Mouse (Mus musculus): Measurements from ENCODE around the gene March8. TPM values are rescaled to one million over a fixed set of nuclear protein-coding genes. Genes with fewer than 3 reads are reported as not detected.
"Not testable (repeated sequence)": the region's sequence is repeated elsewhere in the genome, so short reads cannot be mapped to it uniquely, and the experiment has no call there.

The March8 gene
- polyA plus RNA-seq (2012; ENCODE audit: insufficient read depth, insufficient read length, missing spikeins): 22.2 and 33.3 TPM in 2 replicates

DNA sequence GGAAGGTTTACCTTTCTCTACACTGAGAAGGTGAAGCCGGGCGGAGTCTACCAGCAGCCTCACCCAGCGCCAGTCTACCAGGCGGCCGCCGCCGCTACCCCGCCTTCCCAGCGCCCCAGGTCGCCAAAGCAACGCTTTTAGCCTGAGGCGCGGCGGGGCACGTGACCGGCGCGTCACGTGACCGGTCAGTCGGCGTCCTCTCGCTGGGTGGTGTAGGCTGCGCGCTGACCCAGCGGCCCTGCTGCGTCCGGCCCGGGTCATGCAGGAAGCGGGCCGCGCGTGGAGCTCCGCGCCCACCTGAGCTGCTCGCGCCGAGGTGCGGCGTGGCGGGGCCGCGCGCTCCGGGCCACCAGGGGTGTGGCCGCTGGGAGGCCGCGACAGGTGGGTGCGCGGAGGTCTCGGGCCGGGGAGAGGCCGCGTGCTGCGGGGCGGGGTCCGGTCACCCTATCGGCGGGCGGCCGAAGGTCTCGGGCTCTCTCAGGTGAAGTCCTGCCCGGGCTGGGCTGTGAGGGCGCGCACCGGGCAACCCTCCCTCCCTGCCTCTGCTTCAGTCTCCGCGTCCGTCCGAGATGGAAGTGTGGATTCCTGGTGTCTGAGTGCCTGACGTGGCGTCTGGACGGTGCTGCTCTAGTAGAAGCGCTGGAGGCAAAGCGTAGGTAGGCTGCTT is at the start of gene March8:
Gene March8 (plus strand): TSS at position 190 of the 667 bp plus-strand sequence.
- Histone ChIP-seq H3K27ac (replicated peaks; ENCODE audit: low read depth, low read length) (no peak within 1 kb of the TSS), H3K4me1 (ENCODE audit: control insufficient read depth, insufficient read depth, insufficient read length, low read length) (no peaks in the 10 kb centered on the region), H3K4me3 (ENCODE audit: insufficient read depth, low read depth, low read length) (peak within 1 kb of the TSS; percentile 85)

DNA sequence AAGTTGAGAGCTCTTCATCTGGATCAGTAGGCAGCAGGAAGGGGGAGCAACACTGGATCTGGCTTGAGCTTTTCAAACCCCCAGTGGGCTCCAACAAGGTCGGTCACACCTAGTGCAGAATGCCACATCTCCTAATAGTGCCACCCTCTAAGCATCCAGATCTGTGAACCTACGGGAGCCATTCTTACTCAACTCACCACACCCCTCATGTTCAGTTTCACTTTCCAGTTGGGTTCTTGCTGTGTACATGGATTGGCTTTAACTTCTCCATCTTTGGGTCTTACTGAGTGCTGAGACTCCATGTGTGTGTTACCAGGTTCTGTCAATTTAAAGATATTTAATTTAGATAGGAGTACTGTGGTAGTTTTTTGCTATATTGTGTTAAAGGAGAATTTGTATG is 26.4 kb upstream of the March8 start:
- H3K4me1 ChIP-seq (ENCODE audit: control insufficient read depth, insufficient read depth, insufficient read length, low read length): no peaks in the 10 kb centered on the region
- H3K27ac ChIP-seq (replicated peaks; ENCODE audit: low read depth, low read length): no peak overlapping the region
- no peak overlapping the region for H3K4me3 ChIP-seq (ENCODE audit: insufficient read depth, low read depth, low read length)

- H3K27ac ChIP-seq (replicated peaks; ENCODE audit: low read depth, low read length): no peak overlapping the region
- no peaks in the 10 kb centered on the region for H3K4me1 ChIP-seq (ENCODE audit: control insufficient read depth, insufficient read depth, insufficient read length, low read length)
- H3K4me3 ChIP-seq (ENCODE audit: insufficient read depth, low read depth, low read length): no peak overlapping the region
Observed at GRCm38 (mm10) chr6:116319259-116319658, 18.6 kb upstream of the March8 start.

GRCm38 (mm10) chr6:116326641-116327040 is 11.2 kb upstream of the March8 start:
- H3K4me1 ChIP-seq (ENCODE audit: control insufficient read depth, insufficient read depth, insufficient read length, low read length): no peaks in the 10 kb centered on the region
- H3K27ac ChIP-seq (replicated peaks; ENCODE audit: low read depth, low read length): no peak overlapping the region
- H3K4me3 ChIP-seq (ENCODE audit: insufficient read depth, low read depth, low read length): no peak overlapping the region

DNA sequence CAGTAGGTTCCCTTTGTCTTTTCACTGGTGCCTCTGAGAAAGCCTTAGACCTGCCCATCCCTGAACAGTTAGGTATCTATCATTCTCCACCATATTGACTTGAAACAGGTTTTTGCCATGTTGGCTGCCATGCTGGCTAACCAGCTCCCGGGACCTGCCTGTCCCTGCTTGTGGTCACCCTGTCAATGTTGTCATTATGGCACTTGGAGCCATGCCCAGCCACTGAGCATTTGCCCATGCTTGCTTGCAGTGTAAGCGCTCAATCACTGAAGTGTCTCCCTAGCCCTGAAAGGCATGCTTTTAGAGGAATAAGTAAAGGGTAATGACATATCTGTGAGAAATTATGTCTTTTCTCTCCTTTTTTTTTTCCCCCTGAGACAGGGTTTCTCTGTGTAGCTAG is 6.4 kb upstream of the March8 start:
- no peaks in the 10 kb centered on the region for H3K4me1 ChIP-seq (ENCODE audit: control insufficient read depth, insufficient read depth, insufficient read length, low read length)
- no peak overlapping the region for H3K4me3 ChIP-seq (ENCODE audit: insufficient read depth, low read depth, low read length)
- no peak overlapping the region for H3K27ac ChIP-seq (replicated peaks; ENCODE audit: low read depth, low read length)

DNA sequence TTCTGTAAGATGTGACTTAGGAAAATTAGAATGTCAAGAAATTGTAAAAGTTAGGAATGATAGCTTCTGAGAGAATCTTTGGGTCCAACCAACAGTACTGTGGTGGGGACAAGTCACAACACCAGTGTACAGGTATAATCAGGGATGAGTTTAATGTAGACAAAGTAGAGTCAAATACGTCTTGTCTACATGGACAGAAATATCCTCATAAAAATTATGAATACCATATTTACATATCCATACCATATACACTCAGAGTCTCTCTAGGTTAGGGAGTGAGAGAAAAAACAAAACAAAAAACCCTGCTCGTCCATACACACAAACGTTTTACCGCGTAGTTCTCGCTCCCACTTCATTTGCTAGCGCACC is 374 bp upstream of the March8 start:
- Histone ChIP-seq H3K4me1 (ENCODE audit: control insufficient read depth, insufficient read depth, insufficient read length, low read length) (no peaks in the 10 kb centered on the region), H3K4me3 (ENCODE audit: insufficient read depth, low read depth, low read length) (peak overlapping the region; percentile 85)

DNA sequence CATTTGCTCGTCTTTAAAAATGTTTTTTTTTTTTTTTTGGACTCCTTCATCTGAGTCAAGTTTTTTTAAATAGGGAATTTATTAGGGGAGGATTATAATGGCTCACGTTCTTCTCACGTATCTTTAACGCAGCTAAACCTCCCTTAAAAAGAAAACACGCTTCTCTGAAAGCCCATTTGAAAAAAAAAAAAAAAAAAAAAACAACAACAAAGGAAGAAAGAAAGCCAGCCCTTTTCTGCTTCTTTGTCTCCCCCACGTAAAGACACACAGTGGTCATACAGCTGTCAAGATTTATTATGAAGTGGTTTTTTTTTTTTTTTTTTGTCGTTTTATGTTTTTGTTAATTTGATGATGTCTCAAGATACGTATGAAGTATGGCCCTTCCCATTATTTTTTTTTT is 696 bp downstream of the March8 start:
- Histone ChIP-seq H3K4me3 (ENCODE audit: insufficient read depth, low read depth, low read length) (peak overlapping the region; percentile 85), H3K4me1 (ENCODE audit: control insufficient read depth, insufficient read depth, insufficient read length, low read length) (no peaks in the 10 kb centered on the region), H3K27ac (replicated peaks; ENCODE audit: low read depth, low read length) (no peak overlapping the region)

More for the DNA sequence above, 374 bp upstream of the March8 start:
- no peak overlapping the region for H3K27ac ChIP-seq (replicated peaks; ENCODE audit: low read depth, low read length)

DNA sequence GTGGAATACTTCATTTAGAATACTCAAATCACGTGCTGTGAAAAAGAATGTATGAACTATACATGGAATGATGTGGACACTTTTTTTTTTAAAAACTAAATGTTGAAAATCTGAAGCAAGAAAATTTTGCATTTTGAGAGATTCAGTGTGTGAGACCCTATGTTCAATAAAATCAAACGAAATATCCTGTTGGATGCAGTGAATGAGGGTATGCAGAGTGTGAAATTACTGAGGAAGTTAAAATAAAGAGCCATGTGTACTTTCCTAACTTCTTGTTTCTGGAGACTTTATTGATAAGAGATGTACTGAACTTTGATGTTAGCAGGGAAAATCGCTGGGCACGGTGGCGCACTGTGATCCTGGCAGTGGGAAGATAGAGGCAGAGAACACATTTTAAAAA is 1.3 kb downstream of the March8 start:
- no peaks in the 10 kb centered on the region for H3K4me1 ChIP-seq (ENCODE audit: control insufficient read depth, insufficient read depth, insufficient read length, low read length)
- H3K27ac ChIP-seq (replicated peaks; ENCODE audit: low read depth, low read length): no peak overlapping the region
- no peak overlapping the region for H3K4me3 ChIP-seq (ENCODE audit: insufficient read depth, low read depth, low read length)

- no peak overlapping the region for H3K27ac ChIP-seq (replicated peaks; ENCODE audit: low read depth, low read length)
- H3K4me3 ChIP-seq (ENCODE audit: insufficient read depth, low read depth, low read length): no peak overlapping the region
- H3K4me1 ChIP-seq (ENCODE audit: control insufficient read depth, insufficient read depth, insufficient read length, low read length): no peaks in the 10 kb centered on the region
Observed at GRCm38 (mm10) chr6:116340521-116340920, 2.7 kb downstream of the March8 start.

DNA sequence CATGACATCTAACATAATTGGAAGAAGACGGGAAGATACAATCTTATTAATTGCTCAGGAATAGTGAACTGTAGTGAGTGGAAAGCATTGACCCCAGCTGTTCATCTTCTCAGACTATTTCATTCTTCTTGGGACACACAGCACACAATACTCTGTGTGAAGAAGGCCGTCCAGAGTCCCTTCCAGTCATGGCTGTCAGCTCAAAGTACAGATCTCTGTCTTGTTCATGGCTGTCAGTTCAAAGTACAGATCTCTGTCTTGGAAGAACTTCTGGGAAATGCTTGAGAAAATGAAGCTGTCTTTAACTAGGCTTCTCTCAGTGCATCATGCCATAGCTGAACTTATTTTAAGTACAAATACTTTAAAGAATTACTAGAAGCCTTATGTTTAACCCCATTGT is 10.1 kb downstream of the March8 start:
- Histone ChIP-seq H3K4me1 (ENCODE audit: control insufficient read depth, insufficient read depth, insufficient read length, low read length) (no peaks in the 10 kb centered on the region), H3K4me3 (ENCODE audit: insufficient read depth, low read depth, low read length) (no peak overlapping the region), H3K27ac (replicated peaks; ENCODE audit: low read depth, low read length) (no peak overlapping the region)

- Histone ChIP-seq H3K4me1 (ENCODE audit: control insufficient read depth, insufficient read depth, insufficient read length, low read length) (no peaks in the 10 kb centered on the region), H3K27ac (replicated peaks; ENCODE audit: low read depth, low read length) (no peak overlapping the region), H3K4me3 (ENCODE audit: insufficient read depth, low read depth, low read length) (no peak overlapping the region)
Observed at GRCm38 (mm10) chr6:116349997-116350396, 12.2 kb downstream of the March8 start.

DNA sequence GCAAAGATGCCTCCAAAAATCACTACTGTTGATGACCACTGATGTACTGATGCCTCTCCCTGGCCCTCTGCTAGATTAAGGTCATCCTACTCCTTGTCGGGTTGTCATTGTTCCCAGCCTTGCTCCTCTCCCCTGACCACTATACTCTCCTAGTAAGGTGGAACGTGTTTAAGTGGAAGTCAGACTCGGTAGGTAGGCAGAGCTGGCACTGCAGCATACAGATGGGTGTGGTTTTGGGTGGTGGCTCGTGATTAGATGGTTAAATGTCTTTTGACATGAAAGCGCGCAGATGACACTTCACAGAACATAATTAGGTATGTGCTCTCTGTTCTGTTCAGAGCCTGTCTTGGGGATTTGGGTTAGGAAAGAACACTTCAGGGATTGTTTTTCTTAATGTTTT is 12.8 kb downstream of the March8 start:
- H3K4me3 ChIP-seq (ENCODE audit: insufficient read depth, low read depth, low read length): no peak overlapping the region
- no peak overlapping the region for H3K27ac ChIP-seq (replicated peaks; ENCODE audit: low read depth, low read length)
- H3K4me1 ChIP-seq (ENCODE audit: control insufficient read depth, insufficient read depth, insufficient read length, low read length): no peaks in the 10 kb centered on the region

GRCm38 (mm10) chr6:116351534-116351933 is 13.7 kb downstream of the March8 start:
- no peaks in the 10 kb centered on the region for H3K4me1 ChIP-seq (ENCODE audit: control insufficient read depth, insufficient read depth, insufficient read length, low read length)
- H3K27ac ChIP-seq (replicated peaks; ENCODE audit: low read depth, low read length): no peak overlapping the region
- no peak overlapping the region for H3K4me3 ChIP-seq (ENCODE audit: insufficient read depth, low read depth, low read length)

GRCm38 (mm10) chr6:116353428-116353827 is 15.6 kb downstream of the March8 start:
- H3K4me1 ChIP-seq (ENCODE audit: control insufficient read depth, insufficient read depth, insufficient read length, low read length): no peaks in the 10 kb centered on the region
- H3K4me3 ChIP-seq (ENCODE audit: insufficient read depth, low read depth, low read length): no peak overlapping the region
- no peak overlapping the region for H3K27ac ChIP-seq (replicated peaks; ENCODE audit: low read depth, low read length)

- H3K4me3 ChIP-seq (ENCODE audit: insufficient read depth, low read depth, low read length); H3K27ac ChIP-seq (replicated peaks; ENCODE audit: low read depth, low read length); H3K4me1 ChIP-seq (ENCODE audit: control insufficient read depth, insufficient read depth, insufficient read length, low read length): not testable (repeated sequence)
Observed at GRCm38 (mm10) chr6:116356311-116356947, 18.6 kb downstream of the March8 start.

DNA sequence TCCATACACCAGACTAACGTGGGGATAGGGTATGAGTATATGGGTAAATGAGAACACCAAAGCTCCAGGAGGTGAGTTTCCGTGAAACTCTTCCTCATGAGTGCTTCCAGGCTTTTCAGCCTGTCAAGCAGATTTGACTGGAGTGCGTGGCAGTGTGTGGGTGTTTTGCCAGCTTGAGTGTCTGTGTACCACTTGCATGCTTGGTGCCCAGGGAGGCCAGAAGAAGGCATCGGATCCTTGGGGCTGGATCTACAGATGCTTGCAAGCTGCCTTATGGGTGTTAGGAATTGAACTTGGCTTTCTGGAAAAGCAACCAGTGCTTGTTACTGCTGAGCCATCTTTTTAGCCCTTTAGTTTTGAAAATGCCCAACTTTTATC is 19.1 kb downstream of the March8 start:
- H3K27ac ChIP-seq (replicated peaks; ENCODE audit: low read depth, low read length): no peak overlapping the region
- no peaks in the 10 kb centered on the region; the same call in 1 of the 2 replicates for H3K4me1 ChIP-seq (ENCODE audit: control insufficient read depth, insufficient read depth, insufficient read length, low read length)
- H3K4me3 ChIP-seq (ENCODE audit: insufficient read depth, low read depth, low read length): no peak overlapping the region
